ENCODE assay signal across 18 mouse cellular contexts in the genomic region with DNA sequence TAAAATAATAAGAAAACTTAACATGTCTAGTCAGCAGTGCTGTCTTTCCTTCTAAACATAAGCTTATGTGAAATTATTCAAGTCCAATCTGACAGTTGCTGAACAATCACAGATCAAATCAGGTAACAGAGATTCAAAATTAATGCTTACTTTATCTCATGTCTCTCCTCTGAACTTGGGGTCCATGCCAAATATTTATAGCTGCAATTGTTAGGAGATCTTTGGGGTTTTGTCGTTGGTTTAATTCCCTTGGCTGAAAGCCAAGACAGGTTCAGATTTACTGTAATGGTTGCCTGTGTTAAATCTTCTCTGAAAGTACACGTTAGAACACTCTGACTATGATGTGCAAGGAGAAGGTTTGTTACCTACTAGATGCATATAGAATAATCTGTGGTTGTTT. TPM values are rescaled to one million over a fixed set of nuclear protein-coding genes. Genes with fewer than 3 reads are reported as not detected.
DNase-seq lines count a peak whose midpoint lies in the region; ATAC-seq and TF ChIP-seq lines count a peak whose summit lies in the region.
"Had no signal": no experiment of that assay in that cellular context is flagged by ENCODE, and none has a peak within 500 bp of the region (broad histone marks: within the 10 kb centered on the region; RNA-seq: fewer than 3 reads in every experiment).

No protein-coding gene starts in this region.

- peak overlapping the region; percentile 92 for H3K4me3 ChIP-seq in heart, embryonic 10.5 days
- peak overlapping the region; percentile 92; the same call in 1 of the 2 replicates for H3K4me3 ChIP-seq in intestine, embryonic 14.5 days (ENCODE audit: low read depth, low read length)
- H3K4me3 ChIP-seq in intestine, embryonic 15.5 days (replicated peaks): no peak overlapping the region
- no peak overlapping the region for H3K4me3 ChIP-seq in lung, postnatal 0 days (ENCODE audit: low read depth, low read length)
- H3K4me3 ChIP-seq in stomach, embryonic 16.5 days (replicated peaks; ENCODE audit: low read length): no peak overlapping the region
- H3K4me3 ChIP-seq: hindbrain, embryonic 13.5 days; midbrain, embryonic 15.5 days; neural tube, embryonic 12.5 days had no signal

- WGBS in heart, embryonic 10.5 days: 25% methylated on average over 2 of the region's 2 CpGs
- WGBS in intestine, embryonic 14.5 days: 8% methylated on average over 2 of the region's 2 CpGs
- 6% methylated on average over 2 of the region's 2 CpGs for WGBS in intestine, embryonic 15.5 days
- WGBS in lung, postnatal 0 days: 5% methylated on average over 2 of the region's 2 CpGs
- WGBS in stomach, embryonic 16.5 days: 7% methylated on average over 2 of the region's 2 CpGs

- no peak overlapping the region for H3K9ac ChIP-seq in intestine, embryonic 14.5 days (ENCODE audit: low read length)
- no peak overlapping the region for H3K9ac ChIP-seq in intestine, embryonic 15.5 days
- no peak overlapping the region for H3K9ac ChIP-seq in lung, postnatal 0 days (replicated peaks; ENCODE audit: low read depth)
- H3K9ac ChIP-seq in stomach, embryonic 16.5 days (ENCODE audit: low read length): no peak overlapping the region
- H3K9ac ChIP-seq: hindbrain, embryonic 13.5 days; midbrain, embryonic 15.5 days; neural tube, embryonic 12.5 days had no signal

- H3K27ac ChIP-seq in heart, embryonic 10.5 days: no peak overlapping the region
- no peak overlapping the region for H3K27ac ChIP-seq in intestine, embryonic 14.5 days (ENCODE audit: low read depth)
- H3K27ac ChIP-seq in intestine, embryonic 15.5 days: no peak overlapping the region
- H3K27ac ChIP-seq in lung, postnatal 0 days (ENCODE audit: low read length): no peak overlapping the region
- H3K27ac ChIP-seq in stomach, embryonic 16.5 days (ENCODE audit: low read length): no peak overlapping the region
- H3K27ac ChIP-seq: hindbrain, embryonic 13.5 days; macrophage; midbrain, embryonic 15.5 days; neural tube, embryonic 12.5 days had no signal

- H3K9me3 ChIP-seq in heart, embryonic 10.5 days: no peaks in the 10 kb centered on the region
- H3K9me3 ChIP-seq in intestine, embryonic 14.5 days (ENCODE audit: control insufficient read depth, low read length): no peaks in the 10 kb centered on the region
- no peaks in the 10 kb centered on the region for H3K9me3 ChIP-seq in intestine, embryonic 15.5 days
- no peaks in the 10 kb centered on the region for H3K9me3 ChIP-seq in lung, postnatal 0 days (ENCODE audit: low read length)
- H3K9me3 ChIP-seq in stomach, embryonic 16.5 days (replicated peaks; ENCODE audit: control insufficient read depth, low read length): no peaks in the 10 kb centered on the region
- H3K9me3 ChIP-seq: hindbrain, embryonic 13.5 days; midbrain, embryonic 15.5 days; neural tube, embryonic 12.5 days had no signal

- H3K36me3 ChIP-seq in heart, embryonic 10.5 days: no peaks in the 10 kb centered on the region
- no peaks in the 10 kb centered on the region for H3K36me3 ChIP-seq in intestine, embryonic 14.5 days (ENCODE audit: control insufficient read depth, insufficient read depth, low read length)
- H3K36me3 ChIP-seq in intestine, embryonic 15.5 days: no peaks in the 10 kb centered on the region
- no peaks in the 10 kb centered on the region for H3K36me3 ChIP-seq in lung, postnatal 0 days (ENCODE audit: insufficient read depth, low read length)
- H3K36me3 ChIP-seq in stomach, embryonic 16.5 days (ENCODE audit: control insufficient read depth, insufficient read depth, low read length): no peaks in the 10 kb centered on the region
- H3K36me3 ChIP-seq: hindbrain, embryonic 13.5 days; midbrain, embryonic 15.5 days; neural tube, embryonic 12.5 days had no signal

- H3K4me2 ChIP-seq in intestine, embryonic 14.5 days (ENCODE audit: low read length): peak overlapping the region; percentile 77
- H3K4me2 ChIP-seq in intestine, embryonic 15.5 days (replicated peaks): no peak overlapping the region
- H3K4me2 ChIP-seq in lung, postnatal 0 days (replicated peaks; ENCODE audit: low read depth, low read length): peak overlapping the region; percentile 86; the same call in 1 of the 2 replicates
- peak overlapping the region; percentile 9; the same call in 1 of the 2 replicates for H3K4me2 ChIP-seq in stomach, embryonic 16.5 days (ENCODE audit: low read depth, low read length)
- H3K4me2 ChIP-seq: midbrain, embryonic 15.5 days had no signal

- no peak for TF ChIP-seq CTCF in lung, postnatal 0 days (IDR thresholded peaks at IDR 0.05)

- H3K27me3 ChIP-seq in heart, embryonic 10.5 days (ENCODE audit: insufficient read depth, poor library complexity, severe bottlenecking): no peaks in the 10 kb centered on the region
- no peaks in the 10 kb centered on the region for H3K27me3 ChIP-seq in intestine, embryonic 14.5 days (replicated peaks; ENCODE audit: control insufficient read depth, insufficient read depth, low read length)
- no peaks in the 10 kb centered on the region for H3K27me3 ChIP-seq in intestine, embryonic 15.5 days (replicated peaks)
- no peaks in the 10 kb centered on the region for H3K27me3 ChIP-seq in lung, postnatal 0 days (replicated peaks; ENCODE audit: insufficient read depth, low read length)
- no peaks in the 10 kb centered on the region for H3K27me3 ChIP-seq in stomach, embryonic 16.5 days (ENCODE audit: control insufficient read depth, insufficient read depth, low read length)
- H3K27me3 ChIP-seq: midbrain, embryonic 15.5 days; neural tube, embryonic 12.5 days had no signal

- H3K4me1 ChIP-seq in heart, embryonic 10.5 days: peaks cover 55% of the 10 kb centered on the region
- H3K4me1 ChIP-seq in intestine, embryonic 14.5 days (replicated peaks; ENCODE audit: control insufficient read depth, insufficient read depth, low read length): peaks cover 33% of the 10 kb centered on the region
- H3K4me1 ChIP-seq in intestine, embryonic 15.5 days (replicated peaks): peaks cover 12% of the 10 kb centered on the region
- H3K4me1 ChIP-seq in lung, postnatal 0 days (ENCODE audit: insufficient read depth, low read depth, low read length): peaks cover 7% of the 10 kb centered on the region; the same call in 1 of the 2 replicates
- H3K4me1 ChIP-seq in stomach, embryonic 16.5 days (ENCODE audit: control insufficient read depth, insufficient read depth, low read length): peaks cover 30% of the 10 kb centered on the region

- no peak for TF ChIP-seq EP300 in lung, postnatal 0 days (IDR thresholded peaks at IDR 0.05)

- no peak for DNase-seq in heart, embryonic 10.5 days (ENCODE audit: low spot score)
- DNase-seq in heart, postnatal 10 days: no peak
- DNase-seq in intestine, embryonic 14.5 days (ENCODE audit: low spot score): no peak
- no peak for DNase-seq in lung, postnatal 0 days (ENCODE audit: low spot score)
- DNase-seq in lung, postnatal 4 days: no peak
- DNase-seq in natural killer cell, adult 2 months (ENCODE audit: low spot score in 2 of 2): no peak
- DNase-seq: adrenal gland, postnatal 10 days; cerebellum, adult 9-11 months; embryo, embryonic 11 days; gastrocnemius, postnatal 14 days; kidney, postnatal 36 days; retina, postnatal 1 day had no signal

- intact Hi-C loops in heart, postnatal 10 days (cut with DNase I): no loop called here

- no peak for ATAC-seq in intestine, embryonic 14.5 days (replicated peaks; ENCODE audit: low FRiP score, low TSS enrichment, low read depth)
- ATAC-seq in intestine, embryonic 15.5 days: no peak
- ATAC-seq in lung, postnatal 0 days: no peak
- no peak for ATAC-seq in stomach, embryonic 16.5 days (ENCODE audit: insufficient read depth, low FRiP score)
- ATAC-seq: midbrain, embryonic 15.5 days had no signal

RNA-seq across cellular contexts. Expression of gene Add3, which starts 4.8 kb away (rescaled TPM):
- polyA plus RNA-seq in heart, embryonic 10.5 days (2016; fragmentation: Nextera tagmentation; extraction: Ambion mirVana): 128 and 173 TPM in 2 replicates
- 10 to 100 TPM; 79.2 to 83.7 TPM for total RNA-seq in heart, postnatal 10 days (2021)
- 115 and 120 TPM in 2 replicates for polyA plus RNA-seq in intestine, embryonic 14.5 days (2014; fragmentation: Nextera tagmentation; extraction: Ambion mirVana)
- 119 and 133 TPM in 2 replicates for polyA plus RNA-seq in intestine, embryonic 15.5 days (2015; fragmentation: Nextera tagmentation; extraction: Ambion mirVana)
- 92.9 and 100 TPM in 2 replicates for polyA plus RNA-seq in lung, postnatal 0 days (2015; fragmentation: Nextera tagmentation; extraction: Ambion mirVana)
- polyA plus RNA-seq in stomach, embryonic 16.5 days (2015; fragmentation: Nextera tagmentation; extraction: Ambion mirVana): 82.6 and 84.9 TPM in 2 replicates

Comparison
In these comparisons a context has a peak if more than half of its experiments do, and no peak if none do; other contexts are left out.
1. H3K4me3 ChIP-seq: peak in heart, embryonic 10.5 days (single experiment) and intestine, embryonic 14.5 days (single experiment); none in intestine, embryonic 15.5 days (single experiment), lung, postnatal 0 days (single experiment) and stomach, embryonic 16.5 days (single experiment).